Mouse (Mus musculus) thymus, adult 2 months (tissue): ENCODE data around the gene Cnot2. TPM values are rescaled to one million over a fixed set of nuclear protein-coding genes. Genes with fewer than 3 reads are reported as not detected.
"Not testable (repeated sequence)": the region's sequence is repeated elsewhere in the genome, so short reads cannot be mapped to it uniquely, and the experiment has no call there.

Experiments used
- DNase-seq: peaks from one replicate; pipeline ENCODE4 v3.0.0; 2021
- H3K27ac ChIP-seq: fragments of 200-500 bp; 2 replicates; pipeline ENCODE4 v1.5.1; 2012; ENCODE audit warnings: low read length, control low read depth; ENCODE audit not compliant: control insufficient read depth, insufficient read depth
- H3K27me3 ChIP-seq: fragments of 200-500 bp; 2 replicates; pipeline ENCODE4 v1.6.1; 2012; ENCODE audit warnings: mild to moderate bottlenecking, low read length, moderate library complexity, mixed read lengths; ENCODE audit not compliant: control insufficient read depth, insufficient read depth
- H3K36me3 ChIP-seq: fragments of 200-500 bp; 2 replicates; pipeline ENCODE4 v1.6.1; 2012; ENCODE audit warnings: mild to moderate bottlenecking, low read length, moderate library complexity; ENCODE audit not compliant: control insufficient read depth, insufficient read depth
- H3K4me1 ChIP-seq: fragments of 200-500 bp; replicated peaks from 2 replicates; pipeline ENCODE4 v1.6.1; 2012; ENCODE audit warnings: low read length; ENCODE audit not compliant: control insufficient read depth, insufficient read depth
- H3K4me3 ChIP-seq: fragments of 200-500 bp; 2 replicates; pipeline ENCODE4 v1.5.1; 2012; ENCODE audit warnings: mild to moderate bottlenecking, low read length, control low read depth, moderate library complexity; ENCODE audit not compliant: control insufficient read depth, insufficient read depth
- CTCF ChIP-seq: fragments of 200-500 bp; IDR thresholded peaks from 2 replicates; pipeline ENCODE4 v1.5.1; 2012; ENCODE audit warnings: mild to moderate bottlenecking, control low read depth, low read length, moderate library complexity, borderline replicate concordance; ENCODE audit not compliant: control insufficient read depth, poor library complexity, insufficient read depth; ENCODE audit errors: extremely low read depth
- POLR2A ChIP-seq: fragments of 200-500 bp; IDR thresholded peaks from 2 replicates; pipeline ENCODE4 v1.6.1; 2012; ENCODE audit warnings: mild to moderate bottlenecking, low read length, control low read depth, moderate library complexity; ENCODE audit not compliant: control insufficient read depth, poor library complexity, insufficient read depth; ENCODE audit errors: extremely low read depth
- WGBS: fragments of 180-500 bp; shearing (Covaris S2); methylation state at CpG from one replicate; pipeline ENCODE4 v1.1.7; 2018; 5-methylcytosine and 5-hydroxymethylcytosine counted together
- polyA plus RNA-seq: library from polyadenylated mRNA; depleted of rRNA; stranded (reverse); fragments of >200 nt; gene quantifications from 2 replicates; pipeline ENCODE4 v1.2.3, GENCODE M21; 2012; rRNA removed

The Cnot2 gene
- polyA plus RNA-seq = 103 and 114 TPM in 2 replicates

GRCm38 (mm10) chr10:116581369-116581718, at the start of gene Cnot2:
Gene Cnot2, minus strand, starts transcription at chr10:116581511.
- TF ChIP-seq CTCF = 0 out of 2 replicates have a peak, but pooled peaks have one; percentile 42
- peak; percentile 97 for TF ChIP-seq POLR2A
- under 1% methylated on average over 47 of the region's 47 CpGs for WGBS
- peak; percentile 93 for DNase-seq

DNA sequence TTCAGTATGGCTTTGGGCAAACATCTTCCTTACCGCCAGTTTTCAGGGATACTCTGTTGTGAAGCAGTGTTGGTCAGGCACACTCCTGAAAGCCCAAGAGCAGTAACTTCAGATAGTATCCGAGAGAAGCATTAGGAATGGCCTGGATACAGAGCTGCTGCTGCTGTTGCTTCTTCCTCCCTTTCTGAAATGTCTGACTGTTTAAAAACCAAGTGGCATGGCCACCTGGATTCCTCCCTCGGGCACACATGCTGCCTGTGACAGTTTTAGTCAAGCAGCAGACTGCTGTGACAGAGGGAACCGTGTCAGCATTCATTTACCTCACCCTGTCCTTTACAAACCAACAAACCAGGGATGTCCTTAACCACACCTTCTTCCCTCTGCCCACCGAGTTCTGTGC, 47.6 kb upstream of the Cnot2 start:
- H3K27ac ChIP-seq = no peak overlapping the region
- TF ChIP-seq CTCF (no peak), POLR2A (no peak)
- no peaks in the 10 kb centered on the region for H3K27me3 ChIP-seq
- no peaks in the 10 kb centered on the region for H3K36me3 ChIP-seq
- H3K4me3 ChIP-seq = no peak overlapping the region
- 90% methylated on average over 5 of the region's 5 CpGs for WGBS
- no peak for DNase-seq
- no peaks in the 10 kb centered on the region for H3K4me1 ChIP-seq

More at GRCm38 (mm10) chr10:116581369-116581718, at the start of gene Cnot2:
- H3K36me3 ChIP-seq = peaks cover 9% of the 10 kb centered on the region; the same call in 1 of the 2 replicates
- H3K27ac ChIP-seq = peak within 1 kb of the TSS; percentile 83
- H3K27me3 ChIP-seq = no peaks in the 10 kb centered on the region
- H3K4me3 ChIP-seq = peak within 1 kb of the TSS; percentile 68
- H3K4me1 ChIP-seq = peaks cover 2% of the 10 kb centered on the region; the same call in 1 of the 2 replicates

DNA sequence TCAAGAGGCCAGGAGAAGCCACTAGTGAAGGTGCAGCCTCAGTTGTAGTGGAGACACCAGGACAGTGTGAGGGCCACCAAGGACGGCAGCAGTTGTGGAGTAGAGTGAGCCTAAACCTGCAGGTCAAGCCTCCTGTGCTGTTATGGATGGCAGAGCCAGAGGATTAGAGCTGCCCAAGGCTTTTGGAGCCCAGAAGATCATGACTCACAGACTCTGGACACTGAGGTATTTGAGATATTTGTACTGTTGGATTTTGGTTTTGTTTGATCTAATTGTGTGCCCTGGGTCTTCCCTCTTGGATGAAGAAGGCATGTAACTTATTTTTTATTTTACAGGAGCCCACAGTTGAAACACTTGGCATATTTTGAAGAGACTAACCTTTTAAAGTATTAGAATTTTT, 44.7 kb upstream of the Cnot2 start:
- Histone ChIP-seq H3K4me1 (no peaks in the 10 kb centered on the region), H3K27me3 (no peaks in the 10 kb centered on the region), H3K4me3 (no peak overlapping the region), H3K27ac (no peak overlapping the region), H3K36me3 (no peaks in the 10 kb centered on the region)
- DNase-seq = no peak
- 100% methylated on average over 1 of the region's 1 CpGs for WGBS
- no peak for TF ChIP-seq POLR2A
- TF ChIP-seq CTCF = no peak

DNA sequence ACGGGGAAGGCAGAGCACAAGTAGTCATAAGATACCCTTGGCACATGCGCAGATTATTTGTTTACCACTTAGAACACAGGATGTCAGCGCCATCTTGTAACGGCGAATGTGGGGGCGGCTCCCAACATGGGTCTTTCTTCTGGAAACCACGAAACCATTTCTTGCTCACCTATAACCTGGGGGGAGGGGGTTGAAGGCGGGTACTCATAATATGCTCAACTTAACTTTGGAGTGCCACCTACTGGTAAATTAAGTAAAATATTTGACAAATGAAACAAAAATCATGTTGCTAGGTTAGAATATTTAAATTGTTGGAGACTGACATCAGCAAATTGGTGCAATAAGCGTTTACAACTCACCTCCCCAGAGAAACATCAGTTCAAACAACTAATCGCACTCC, 31.9 kb upstream of the Cnot2 start:
- not testable (repeated sequence) for H3K27ac ChIP-seq, H3K4me3 ChIP-seq, H3K27me3 ChIP-seq, H3K36me3 ChIP-seq, H3K4me1 ChIP-seq
- WGBS = 46% methylated on average over 9 of the region's 10 CpGs
- DNase-seq = peak; percentile 45

DNA sequence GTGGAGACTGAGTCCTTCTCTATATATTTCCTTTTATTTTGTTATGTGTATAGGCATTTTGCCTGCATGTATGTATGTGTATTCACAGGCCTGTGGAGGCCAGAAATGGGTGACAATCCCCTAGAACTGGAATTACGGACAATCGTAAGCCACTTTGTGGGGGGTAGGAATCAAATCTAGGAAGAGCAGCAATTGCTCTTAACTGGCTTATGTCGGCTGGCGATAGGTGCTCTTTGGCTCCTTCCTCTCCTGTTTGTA, 23.5 kb upstream of the Cnot2 start:
- Histone ChIP-seq H3K4me1 (no peaks in the 10 kb centered on the region), H3K27ac (no peak overlapping the region), H3K27me3 (no peaks in the 10 kb centered on the region), H3K4me3 (no peak overlapping the region), H3K36me3 (no peaks in the 10 kb centered on the region)
- no peak for DNase-seq
- WGBS = 100% methylated on average over 4 of the region's 4 CpGs
- TF ChIP-seq CTCF (no peak), POLR2A (no peak)

DNA sequence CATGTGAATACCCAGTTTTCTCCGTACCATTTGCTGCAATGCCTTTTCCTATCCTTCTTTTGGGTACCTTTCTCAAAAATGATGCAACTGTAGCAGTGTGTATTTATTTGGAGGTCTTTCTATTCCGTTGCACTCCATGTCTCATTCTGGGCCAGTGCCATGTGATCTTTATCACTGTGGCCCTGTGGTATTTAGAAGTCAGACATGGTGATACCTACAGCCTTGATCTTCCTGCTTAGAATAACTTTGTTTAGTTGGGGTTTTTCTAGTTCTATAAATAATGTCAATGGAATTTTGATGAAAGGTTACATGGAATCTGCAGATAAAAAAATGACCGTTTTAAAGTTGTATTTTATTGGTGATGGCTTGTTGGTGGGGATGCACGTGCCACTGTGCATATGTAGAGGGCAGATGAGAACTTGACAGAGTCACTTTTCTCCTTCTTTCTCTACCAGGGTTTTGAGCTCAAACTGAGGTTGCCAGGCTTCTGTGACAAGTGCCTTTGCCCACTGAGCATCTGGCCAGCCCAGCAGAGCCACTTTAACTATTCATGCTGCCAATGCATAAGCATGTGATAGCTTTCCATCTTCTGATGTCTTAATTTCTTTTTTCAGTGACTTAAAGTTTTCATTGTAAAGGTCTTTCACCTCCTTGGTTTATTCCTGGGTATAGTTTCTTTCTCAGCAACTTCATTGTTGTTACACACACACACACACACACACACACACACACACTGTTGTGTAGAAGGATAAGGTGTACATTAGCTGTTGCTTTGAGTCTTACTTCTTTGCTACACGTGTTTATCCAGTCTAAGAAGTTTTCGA, 23.0 kb upstream of the Cnot2 start:
- Histone ChIP-seq H3K4me1 (no peaks in the 10 kb centered on the region), H3K36me3 (no peaks in the 10 kb centered on the region), H3K4me3 (no peak overlapping the region), H3K27me3 (no peaks in the 10 kb centered on the region), H3K27ac (no peak overlapping the region)
- DNase-seq = no peak
- WGBS = 94% methylated on average over 6 of the region's 6 CpGs
- TF ChIP-seq POLR2A = no peak
- no peak for TF ChIP-seq CTCF

DNA sequence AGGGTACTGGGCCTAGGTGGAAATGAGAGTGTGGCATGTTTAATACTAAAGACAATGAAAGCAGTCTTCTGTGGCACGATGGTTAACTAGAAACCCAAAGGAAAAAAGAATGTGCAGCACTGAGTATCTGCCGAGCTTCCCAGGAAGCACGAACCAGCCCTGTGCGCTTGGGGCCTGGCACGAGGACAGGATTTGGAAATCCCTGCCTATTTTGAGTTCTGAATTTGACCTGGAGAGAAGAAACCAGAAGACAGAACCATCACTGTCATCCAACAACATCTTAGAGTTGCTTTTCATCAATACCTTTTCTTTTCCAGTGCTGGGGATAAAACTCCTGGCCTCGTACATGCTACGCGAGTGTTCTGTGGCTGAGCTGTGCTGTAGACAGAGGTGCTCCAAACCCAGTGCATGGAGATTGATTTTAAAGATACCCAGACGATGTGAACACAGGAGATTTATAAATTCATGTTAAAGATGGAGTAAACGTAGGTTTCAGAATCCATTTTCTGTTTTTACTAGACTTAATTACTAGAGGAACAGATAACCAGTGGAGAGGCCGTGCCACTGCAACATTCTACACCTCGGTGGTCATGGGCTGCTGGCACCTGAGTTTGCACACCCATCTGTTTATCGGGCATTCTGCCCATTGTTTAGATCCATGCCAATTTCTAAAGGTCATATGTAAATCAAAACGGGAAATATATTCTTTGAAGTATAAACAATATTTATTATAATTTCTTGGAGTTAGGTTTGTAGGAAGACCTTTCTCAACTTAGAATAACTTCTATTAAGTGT, 17.9 kb upstream of the Cnot2 start:
- no peak for TF ChIP-seq CTCF
- TF ChIP-seq POLR2A = no peak
- Histone ChIP-seq H3K27ac (no peak overlapping the region), H3K4me3 (no peak overlapping the region), H3K27me3 (no peaks in the 10 kb centered on the region), H3K36me3 (no peaks in the 10 kb centered on the region), H3K4me1 (peaks cover 2% of the 10 kb centered on the region; the same call in 1 of the 2 replicates)
- 95% methylated on average over 14 of the region's 14 CpGs for WGBS
- DNase-seq = no peak
